Mouse (Mus musculus): ENCODE data around the gene Pip5kl1. TPM values are rescaled to one million over a fixed set of nuclear protein-coding genes. Genes with fewer than 3 reads are reported as not detected.

Gene Pip5kl1
- polyA plus RNA-seq, 1 experiment from 2014 or later, result 0.42 TPM

DNA sequence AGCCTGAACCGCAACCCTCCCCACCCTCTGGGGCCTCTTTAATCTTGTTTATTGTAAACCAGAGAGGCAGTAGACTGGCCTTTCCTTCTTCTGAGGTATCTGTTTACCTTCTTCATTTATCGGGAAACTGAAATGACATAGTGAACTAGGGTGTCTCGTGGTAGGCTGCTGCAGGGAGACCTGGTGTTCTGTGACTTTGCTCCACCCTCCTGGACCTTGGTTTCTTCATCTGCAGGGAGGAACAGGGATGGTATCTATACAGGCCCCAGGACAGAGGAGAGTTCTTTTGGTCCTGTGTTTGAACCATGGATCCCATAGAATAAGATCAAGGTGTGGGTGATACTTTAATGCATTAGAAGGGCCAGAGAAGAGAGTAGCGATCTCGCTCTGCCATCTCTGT lies 23.4 kb upstream of the Pip5kl1 start:
- no peak overlapping the region for H3K9ac ChIP-seq (ENCODE audit: low read depth, low read length)
- TF ChIP-seq CTCF (IDR thresholded peaks at IDR 0.05; ENCODE audit: low read depth), result no peak
- DNase-seq (ENCODE audit: low spot score), result no peak

DNA sequence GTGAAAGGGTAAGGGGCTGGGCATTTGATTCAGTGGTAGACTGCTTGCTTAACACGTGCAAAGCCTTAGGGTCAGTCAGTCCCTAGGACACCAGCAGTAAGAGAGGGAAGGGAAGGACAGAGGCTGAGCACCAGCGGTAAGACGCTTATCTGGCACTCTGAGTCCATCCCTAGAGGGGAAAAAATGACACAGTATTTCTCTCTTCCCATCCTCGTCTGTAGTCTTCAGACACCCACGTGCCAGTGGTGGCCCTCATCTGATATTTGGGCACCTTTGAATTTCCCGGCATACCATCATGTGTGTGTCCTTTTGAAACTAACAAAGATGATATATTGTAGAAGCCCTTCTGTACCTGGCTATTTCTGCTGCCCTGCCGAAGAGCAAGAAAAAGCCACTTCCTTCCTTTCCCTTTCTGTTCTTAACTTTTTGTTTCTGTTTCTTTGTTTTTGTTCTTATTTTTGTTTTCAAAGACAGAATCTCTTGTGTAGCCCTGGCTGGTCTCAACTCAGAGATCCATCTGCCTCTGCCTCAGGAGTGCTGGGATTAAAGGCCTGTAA lies 20.9 kb upstream of the Pip5kl1 start:
- no peak for ATAC-seq (replicated peaks; ENCODE audit: low FRiP score, low read depth)
- H3K9me3 ChIP-seq (replicated peaks; ENCODE audit: low read length), result no peaks in the 10 kb centered on the region
- no peak overlapping the region for H3K9ac ChIP-seq (ENCODE audit: low read depth, low read length)
- no peak overlapping the region for H3K4me3 ChIP-seq (replicated peaks; ENCODE audit: low read depth, low read length)
- DNase-seq (ENCODE audit: low spot score), result no peak
- 75% methylated on average over 7 of the region's 7 CpGs for WGBS
- H3K27me3 ChIP-seq (ENCODE audit: insufficient read depth, low read length), result no peaks in the 10 kb centered on the region
- no peak overlapping the region for H3K4me2 ChIP-seq (ENCODE audit: low read length)
- no peaks in the 10 kb centered on the region for H3K36me3 ChIP-seq (ENCODE audit: insufficient read depth, low read length)
- H3K4me1 ChIP-seq (replicated peaks; ENCODE audit: insufficient read depth, low read length), result no peaks in the 10 kb centered on the region; the same call in 1 of the 2 replicates
- no peak for TF ChIP-seq CTCF (IDR thresholded peaks at IDR 0.05; ENCODE audit: low read depth)
- no peak overlapping the region for H3K27ac ChIP-seq

More for the DNA sequence above, 23.4 kb upstream of the Pip5kl1 start:
- H3K9me3 ChIP-seq (replicated peaks; ENCODE audit: low read length), result no peaks in the 10 kb centered on the region
- H3K4me3 ChIP-seq (replicated peaks; ENCODE audit: low read depth, low read length), result no peak overlapping the region
- no peaks in the 10 kb centered on the region; the same call in 1 of the 2 replicates for H3K4me1 ChIP-seq (replicated peaks; ENCODE audit: insufficient read depth, low read length)
- no peak for ATAC-seq (replicated peaks; ENCODE audit: low FRiP score, low read depth)
- no peak overlapping the region for H3K4me2 ChIP-seq (ENCODE audit: low read length)
- WGBS, result 74% methylated on average over 5 of the region's 5 CpGs
- no peaks in the 10 kb centered on the region for H3K27me3 ChIP-seq (ENCODE audit: insufficient read depth, low read length)
- H3K27ac ChIP-seq, result no peak overlapping the region
- H3K36me3 ChIP-seq (ENCODE audit: insufficient read depth, low read length), result no peaks in the 10 kb centered on the region

DNA sequence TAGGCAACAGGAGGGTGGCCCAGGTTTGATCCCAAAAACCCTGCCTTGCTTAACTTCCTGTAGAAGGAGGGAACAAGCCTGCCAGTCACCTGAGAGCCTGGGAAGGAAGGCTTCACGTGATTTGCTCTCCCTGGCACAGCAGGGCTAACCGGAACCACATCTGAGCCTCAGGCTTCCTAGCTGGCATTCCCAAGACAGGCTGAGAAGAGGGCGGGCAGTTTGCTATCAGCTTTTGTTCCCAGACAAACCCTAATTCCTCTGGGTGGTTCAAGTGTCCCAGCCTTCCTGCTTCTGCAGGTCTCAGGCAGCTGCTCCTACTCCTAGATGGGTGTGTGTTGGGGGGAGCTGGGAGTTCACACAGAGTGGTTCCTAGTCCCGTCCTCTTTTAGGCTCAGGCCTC lies 19.1 kb upstream of the Pip5kl1 start:
- no peak overlapping the region for H3K9ac ChIP-seq (ENCODE audit: low read depth, low read length)
- H3K4me1 ChIP-seq (replicated peaks; ENCODE audit: insufficient read depth, low read length), result no peaks in the 10 kb centered on the region
- no peak overlapping the region; the same call in 1 of the 2 replicates for H3K27ac ChIP-seq
- no peak overlapping the region for H3K4me3 ChIP-seq (replicated peaks; ENCODE audit: low read depth, low read length)
- TF ChIP-seq CTCF (IDR thresholded peaks at IDR 0.05; ENCODE audit: low read depth), result no peak
- H3K27me3 ChIP-seq (ENCODE audit: insufficient read depth, low read length), result no peaks in the 10 kb centered on the region
- 48% methylated on average over 4 of the region's 4 CpGs for WGBS
- no peak overlapping the region for H3K4me2 ChIP-seq (ENCODE audit: low read length)
- ATAC-seq (replicated peaks; ENCODE audit: low FRiP score, low read depth) (no peak), DNase-seq (ENCODE audit: low spot score) (no peak)
- H3K36me3 ChIP-seq (ENCODE audit: insufficient read depth, low read length), result peaks cover 11% of the 10 kb centered on the region; the same call in 1 of the 2 replicates
- no peaks in the 10 kb centered on the region for H3K9me3 ChIP-seq (replicated peaks; ENCODE audit: low read length)

DNA sequence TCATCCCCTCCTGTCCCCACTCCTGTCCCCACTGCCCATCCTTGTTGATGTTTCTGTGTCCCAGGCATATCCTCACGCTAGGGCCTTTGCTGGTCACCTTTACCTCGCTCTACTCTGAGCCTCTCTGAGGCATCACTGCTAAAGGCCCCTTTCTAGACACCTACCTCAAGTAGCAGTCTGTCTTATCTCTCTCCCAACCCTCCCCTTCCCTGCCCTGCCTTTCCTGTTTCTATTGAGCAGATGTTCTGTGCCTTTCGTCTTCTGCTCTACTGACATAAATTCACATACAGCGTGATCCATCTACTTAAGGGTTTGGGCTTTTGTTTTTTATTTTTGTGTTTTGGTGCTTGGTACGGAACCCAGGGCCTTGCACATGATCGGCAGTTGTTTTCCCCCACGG lies 18.6 kb upstream of the Pip5kl1 start:
- Histone ChIP-seq H3K27ac (no peak overlapping the region; the same call in 1 of the 2 replicates), H3K4me1 (replicated peaks; ENCODE audit: insufficient read depth, low read length) (no peaks in the 10 kb centered on the region), H3K9me3 (replicated peaks; ENCODE audit: low read length) (no peaks in the 10 kb centered on the region), H3K36me3 (ENCODE audit: insufficient read depth, low read length) (peaks cover 11% of the 10 kb centered on the region; the same call in 1 of the 2 replicates), H3K9ac (ENCODE audit: low read depth, low read length) (peak overlapping the region; percentile 10; the same call in 1 of the 2 replicates), H3K4me2 (ENCODE audit: low read length) (no peak overlapping the region), H3K4me3 (replicated peaks; ENCODE audit: low read depth, low read length) (no peak overlapping the region), H3K27me3 (ENCODE audit: insufficient read depth, low read length) (no peaks in the 10 kb centered on the region)
- no peak for ATAC-seq (replicated peaks; ENCODE audit: low FRiP score, low read depth)
- DNase-seq (ENCODE audit: low spot score), result no peak
- 78% methylated on average over 7 of the region's 7 CpGs for WGBS
- no peak for TF ChIP-seq CTCF (IDR thresholded peaks at IDR 0.05; ENCODE audit: low read depth)

DNA sequence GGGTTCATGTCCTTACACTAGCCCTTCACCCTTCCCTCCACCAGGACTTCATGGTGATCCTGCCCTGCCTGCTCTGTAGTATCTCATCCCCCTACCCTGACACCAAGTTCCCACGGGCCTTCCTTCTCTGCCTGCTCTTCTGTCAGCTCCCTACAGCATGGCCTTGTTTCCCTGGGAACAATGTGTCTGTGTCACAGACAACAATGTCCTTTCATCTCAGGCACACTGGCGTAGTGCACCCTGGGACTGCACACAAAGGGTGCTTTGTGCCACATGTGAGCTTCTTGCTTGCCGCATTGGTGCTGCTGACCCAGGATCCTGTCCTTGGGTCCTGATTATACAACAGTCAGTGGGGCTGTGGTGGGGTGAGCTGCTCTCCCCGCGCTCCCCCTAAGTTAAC lies 15.0 kb upstream of the Pip5kl1 start:
- no peaks in the 10 kb centered on the region for H3K9me3 ChIP-seq (replicated peaks; ENCODE audit: low read length)
- H3K27me3 ChIP-seq (ENCODE audit: insufficient read depth, low read length), result no peaks in the 10 kb centered on the region
- no peak for TF ChIP-seq CTCF (IDR thresholded peaks at IDR 0.05; ENCODE audit: low read depth)
- no peak overlapping the region for H3K4me2 ChIP-seq (ENCODE audit: low read length)
- H3K4me3 ChIP-seq (replicated peaks; ENCODE audit: low read depth, low read length), result no peak overlapping the region
- DNase-seq (ENCODE audit: low spot score), result no peak
- WGBS, result 60% methylated on average over 5 of the region's 5 CpGs
- ATAC-seq (replicated peaks; ENCODE audit: low FRiP score, low read depth), result no peak
- H3K4me1 ChIP-seq (replicated peaks; ENCODE audit: insufficient read depth, low read length), result no peaks in the 10 kb centered on the region
- H3K27ac ChIP-seq, result no peak overlapping the region
- H3K9ac ChIP-seq (ENCODE audit: low read depth, low read length), result no peak overlapping the region
- H3K36me3 ChIP-seq (ENCODE audit: insufficient read depth, low read length), result peaks cover 24% of the 10 kb centered on the region

DNA sequence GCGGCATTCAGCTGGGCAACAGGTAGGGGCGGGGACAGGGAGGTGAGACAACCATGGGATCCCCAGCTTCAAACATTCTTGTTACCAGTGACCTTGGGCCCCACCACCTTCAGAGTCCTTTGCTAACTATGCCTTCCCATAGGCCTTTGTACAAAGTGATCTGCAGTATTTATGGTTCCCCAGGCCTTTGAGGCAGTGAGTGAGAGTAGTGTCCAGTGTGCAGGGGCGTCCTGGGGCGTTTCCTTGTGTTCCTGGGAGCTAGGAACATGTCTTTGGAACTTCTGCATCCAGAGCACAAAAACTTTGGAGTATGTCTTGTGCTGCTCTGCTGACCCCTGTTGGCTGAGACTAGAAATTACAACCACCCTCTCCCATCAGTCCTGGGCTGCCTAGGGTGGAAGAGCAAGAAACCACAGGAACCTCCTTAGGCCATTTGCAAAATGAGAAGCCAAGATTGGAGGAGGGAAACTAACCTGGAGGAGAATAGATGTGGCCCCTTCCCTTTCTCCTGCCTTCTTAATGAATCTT lies 8.0 kb upstream of the Pip5kl1 start:
- ATAC-seq (replicated peaks; ENCODE audit: low FRiP score, low read depth), result no peak

More for the DNA sequence above, 8.0 kb upstream of the Pip5kl1 start:
- TF ChIP-seq CTCF (IDR thresholded peaks at IDR 0.05; ENCODE audit: low read depth), result peak; percentile 88
- DNase-seq (ENCODE audit: low spot score), result peak; percentile 85
- Histone ChIP-seq H3K4me3 (replicated peaks; ENCODE audit: low read depth, low read length) (no peak overlapping the region), H3K9me3 (replicated peaks; ENCODE audit: low read length) (no peaks in the 10 kb centered on the region), H3K4me1 (replicated peaks; ENCODE audit: insufficient read depth, low read length) (peaks cover 3% of the 10 kb centered on the region), H3K4me2 (ENCODE audit: low read length) (no peak overlapping the region), H3K27ac (no peak overlapping the region), H3K9ac (ENCODE audit: low read depth, low read length) (no peak overlapping the region), H3K27me3 (ENCODE audit: insufficient read depth, low read length) (no peaks in the 10 kb centered on the region), H3K36me3 (ENCODE audit: insufficient read depth, low read length) (peaks cover 40% of the 10 kb centered on the region)
- WGBS, result 37% methylated on average over 4 of the region's 4 CpGs

All from kidney, postnatal 0 days (tissue).